Mouse (Mus musculus) leukemia stem cell, adult 10-12 weeks (primary cell): ENCODE results near the gene Olfr849. TPM values are rescaled to one million over a fixed set of nuclear protein-coding genes. Genes with fewer than 3 reads are reported as not detected.

Source experiments
- polyA plus RNA-seq: library from polyadenylated mRNA; stranded (reverse); fragments of >175 nt; gene quantifications from 2 replicates; pipeline ENCODE4 v1.2.3, GENCODE M21; 2012; ENCODE audit warnings: low replicate concordance

The Olfr849 gene
- not detected in 2 replicates for polyA plus RNA-seq

DNA sequence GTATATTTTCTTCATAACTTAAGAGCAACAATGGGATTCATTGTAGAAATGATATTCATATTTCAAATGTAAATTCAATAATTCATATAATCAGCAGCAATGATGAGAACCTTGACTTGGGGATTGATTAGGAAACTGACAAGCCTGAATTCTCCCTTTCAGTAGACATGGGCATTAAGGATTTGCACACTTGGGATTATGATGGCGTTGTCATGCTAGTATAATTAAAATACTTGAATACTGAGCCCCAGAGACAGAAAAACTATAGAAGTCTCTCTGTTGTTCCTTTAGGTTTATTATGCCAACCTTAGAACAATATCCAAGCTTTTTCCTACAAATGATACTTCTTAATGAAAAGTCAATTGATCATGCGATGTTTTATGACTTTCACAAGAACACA is at the start of gene Olfr849:
Gene Olfr849 (plus strand): TSS at position 301 of the 400 bp plus-strand sequence.

DNA sequence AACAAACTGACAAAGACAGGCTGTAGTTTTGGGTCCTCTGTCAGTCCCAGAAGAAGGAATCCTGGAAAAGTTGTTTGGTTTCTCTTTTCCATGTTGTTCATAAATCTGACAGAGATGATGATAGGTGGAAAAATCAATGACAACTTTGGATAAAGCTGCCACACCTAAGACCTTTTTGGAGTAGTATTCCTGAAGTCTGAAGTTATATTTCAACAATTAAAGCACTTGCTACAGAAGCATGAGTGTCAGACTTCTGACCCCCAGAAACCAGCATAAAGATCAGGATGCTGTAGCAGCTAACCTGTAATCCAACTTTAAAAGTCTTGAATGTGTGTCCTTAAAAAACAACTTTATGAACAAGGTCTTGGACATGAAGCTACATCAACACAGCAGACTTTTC is 38.1 kb downstream of the Olfr849 start, which contains the start of gene Olfr850:
Gene Olfr850 (minus strand): TSS at position 101 of the 400 bp plus-strand sequence.

GRCm38 (mm10) chr9:19492995-19493394 is 52.9 kb downstream of the Olfr849 start, which contains the start of gene Olfr851:
Gene Olfr851, plus strand, starts transcription at chr9:19493295.

Other genes starting within 250 kb of the Olfr849 start
- not detected in 2 replicates for gene Olfr843, start 188.3 kb upstream of the Olfr849 start, polyA plus RNA-seq
- gene Olfr844, start 123.9 kb upstream of the Olfr849 start, polyA plus RNA-seq = not detected in 2 replicates
- gene Olfr845, start 103.8 kb upstream of the Olfr849 start, polyA plus RNA-seq = not detected in 2 replicates
- not detected in 2 replicates for gene Olfr846, start 76.3 kb upstream of the Olfr849 start, polyA plus RNA-seq
- not detected in 2 replicates for gene Olfr847, start 61.6 kb upstream of the Olfr849 start, polyA plus RNA-seq
- gene Olfr850, start 38.0 kb downstream of the Olfr849 start, polyA plus RNA-seq = not detected in 2 replicates
- 0.03 TPM in 1 of 2 replicates, not detected in the other for gene Olfr851, start 53.0 kb downstream of the Olfr849 start, polyA plus RNA-seq
- gene Olfr853, start 100.8 kb downstream of the Olfr849 start, polyA plus RNA-seq = not detected in 2 replicates
- gene Olfr854, start 127.1 kb downstream of the Olfr849 start, polyA plus RNA-seq = not detected in 2 replicates
- not detected in 2 replicates for gene Olfr855, start 142.4 kb downstream of the Olfr849 start, polyA plus RNA-seq
- gene Zfp317, start 181.8 kb downstream of the Olfr849 start, polyA plus RNA-seq = 0.18 and 0.77 TPM in 2 replicates